Mouse (Mus musculus): Measurements from ENCODE around the gene Anxa2. TPM values are rescaled to one million over a fixed set of nuclear protein-coding genes. Genes with fewer than 3 reads are reported as not detected.

Anxa2 gene
- total RNA-seq, 2 experiments from 2014 or later = 142 to 185 TPM

DNA sequence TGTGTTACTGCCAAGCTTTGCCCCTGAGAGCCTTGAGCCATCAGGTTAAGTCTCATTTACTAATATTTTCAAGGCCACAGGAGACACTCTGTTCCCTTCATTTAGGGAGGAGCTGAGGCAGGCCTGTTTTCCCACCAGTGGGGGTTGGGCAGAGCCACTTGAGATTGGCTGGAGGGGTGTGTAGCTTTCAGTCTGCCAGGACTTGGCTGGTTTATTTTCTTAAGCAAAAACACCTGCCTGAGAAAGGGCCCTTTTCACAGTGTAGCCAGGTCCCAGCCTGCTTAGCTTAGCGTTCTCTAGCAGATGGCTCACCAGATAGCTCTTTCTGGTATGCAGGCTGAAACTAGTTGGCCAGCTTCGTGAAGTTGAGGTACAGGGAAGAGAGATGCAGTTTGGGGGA is 5.6 kb downstream of the Anxa2 start:
- DNase-seq = peak; percentile 46

DNA sequence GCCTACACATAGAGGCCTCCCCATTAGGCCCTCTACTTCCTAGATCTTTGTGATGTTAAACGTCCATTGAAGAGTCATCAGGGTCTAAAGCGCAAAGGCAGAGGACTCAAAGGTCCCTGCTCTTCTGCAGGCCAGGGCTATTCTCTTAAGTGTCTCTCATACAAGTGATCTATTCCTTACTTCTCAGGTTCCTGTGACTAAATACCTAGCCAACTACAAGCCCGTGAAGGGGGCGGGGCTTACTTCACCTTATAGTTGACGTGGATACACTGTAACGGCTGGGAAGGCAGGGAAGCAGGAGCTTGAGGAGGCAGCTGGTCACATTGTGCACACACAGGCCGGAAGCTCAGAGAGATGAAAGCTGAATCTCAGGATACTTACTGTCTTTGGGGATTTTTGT is 6.5 kb downstream of the Anxa2 start:
- DNase-seq = no peak

DNA sequence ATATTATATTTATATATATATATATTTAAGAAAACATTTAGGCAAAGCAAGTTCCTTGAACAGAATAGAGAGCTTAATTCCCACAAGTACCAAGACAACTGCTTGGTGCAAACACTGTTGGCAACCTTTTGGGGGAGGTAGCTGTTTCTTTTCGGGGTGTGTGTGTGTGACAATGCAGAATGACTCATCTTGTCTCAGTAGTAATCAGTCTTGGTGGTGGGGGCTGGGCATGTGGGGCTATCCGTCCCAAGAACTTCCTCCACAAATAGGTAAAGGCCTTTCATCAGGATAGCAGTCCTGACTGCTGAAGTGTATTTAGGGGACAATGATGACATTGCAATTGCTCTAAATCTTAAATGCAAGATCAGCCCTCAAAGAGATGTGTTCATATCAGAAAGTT is 9.6 kb downstream of the Anxa2 start:
- DNase-seq = no peak

DNA sequence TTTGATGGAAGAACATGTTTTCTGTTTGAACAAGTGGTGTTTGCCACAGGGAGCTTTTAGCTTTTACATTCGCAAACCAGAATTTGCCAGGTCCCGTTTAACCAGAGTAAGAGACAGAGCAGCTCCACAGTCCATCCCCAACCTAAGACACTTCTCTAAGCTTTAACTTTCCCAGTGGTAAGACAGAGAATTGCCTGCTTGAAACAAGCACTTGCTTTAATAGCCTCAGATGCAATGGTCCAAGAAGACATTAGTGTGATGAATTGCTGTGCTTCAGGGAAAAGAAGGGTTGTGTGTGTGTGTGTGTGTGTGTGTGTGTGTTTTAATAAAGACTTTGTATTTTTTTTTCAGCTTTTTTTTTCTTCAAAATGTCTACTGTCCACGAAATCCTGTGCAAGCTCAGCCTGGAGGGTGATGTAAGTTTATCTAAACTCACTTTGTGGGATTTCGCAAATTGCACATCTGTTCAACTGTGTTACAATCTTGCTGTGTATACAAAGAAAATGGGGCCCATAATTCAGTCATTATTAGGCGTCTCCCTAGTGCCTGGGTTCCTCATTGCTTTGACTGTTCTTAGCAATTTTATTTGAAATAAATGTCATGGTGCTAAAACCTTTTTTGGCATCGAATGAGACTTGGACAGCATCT is 10.8 kb downstream of the Anxa2 start:
- no peak for DNase-seq

DNA sequence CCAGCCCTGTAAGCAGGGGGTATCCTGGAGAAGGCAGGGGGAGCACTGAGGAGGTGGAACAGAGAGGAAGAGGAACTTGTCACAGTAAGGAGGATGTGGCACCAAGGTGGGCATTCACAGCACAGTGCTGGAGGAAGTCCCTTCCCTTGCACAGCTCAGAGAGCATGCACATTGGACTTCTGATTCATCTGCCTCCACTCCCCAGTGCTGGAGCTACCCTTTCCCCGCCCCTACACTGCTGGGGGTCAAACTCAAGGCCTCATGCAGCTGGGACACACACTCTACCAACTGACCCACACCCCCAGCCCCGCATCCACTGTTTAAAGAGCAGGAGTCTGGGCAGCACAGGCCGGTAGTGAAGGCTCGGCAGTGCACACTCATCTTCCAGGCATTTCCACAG is 12.7 kb downstream of the Anxa2 start:
- DNase-seq = no peak

- DNase-seq = no peak
These were observed 14.0 kb downstream of the Anxa2 start for GRCm38 (mm10) chr9:69467310-69467939.

DNA sequence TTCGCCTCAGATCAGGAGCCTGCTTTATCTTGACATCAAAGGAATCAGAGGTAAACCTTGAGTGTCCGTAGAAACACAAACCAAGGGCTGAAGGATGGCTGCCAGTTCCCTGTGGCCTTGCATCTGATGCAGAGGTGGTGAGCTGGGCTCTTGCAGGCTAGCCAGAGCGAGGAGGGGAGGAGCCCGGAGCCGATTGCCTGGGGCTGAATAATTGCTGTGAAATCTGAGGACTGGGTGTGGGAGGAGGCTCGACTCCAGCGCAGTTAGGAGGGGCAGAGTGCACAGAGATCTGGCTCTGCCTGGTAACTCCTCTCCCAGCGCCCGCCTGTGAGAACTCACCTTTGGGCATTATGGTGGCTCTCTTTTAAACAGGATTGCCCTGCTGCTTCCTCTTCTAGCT is 15.6 kb downstream of the Anxa2 start:
- DNase-seq = peak; percentile 31

GRCm38 (mm10) chr9:69470362-69470761 is 16.9 kb downstream of the Anxa2 start:
- DNase-seq = no peak

DNA sequence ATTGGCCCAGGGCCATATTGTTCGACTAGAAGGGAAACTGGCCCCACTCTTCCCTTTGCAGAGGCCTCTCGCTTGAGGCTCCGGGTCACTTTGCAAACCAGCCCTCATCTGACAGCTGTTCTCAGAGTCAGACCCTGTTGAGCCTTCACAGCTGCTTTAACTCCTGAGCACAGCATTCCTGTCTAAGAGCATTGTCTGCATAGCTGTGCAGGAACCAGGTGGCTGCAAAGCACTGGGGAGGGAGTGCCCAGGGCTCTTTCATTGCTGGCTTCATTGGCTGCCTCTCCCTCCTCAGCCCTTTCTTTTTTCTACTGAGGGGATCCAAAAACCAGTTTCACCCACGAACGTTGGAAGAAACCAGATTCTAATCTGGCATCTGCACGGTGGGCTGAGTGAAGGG is 17.5 kb downstream of the Anxa2 start:
- no peak for DNase-seq

DNA sequence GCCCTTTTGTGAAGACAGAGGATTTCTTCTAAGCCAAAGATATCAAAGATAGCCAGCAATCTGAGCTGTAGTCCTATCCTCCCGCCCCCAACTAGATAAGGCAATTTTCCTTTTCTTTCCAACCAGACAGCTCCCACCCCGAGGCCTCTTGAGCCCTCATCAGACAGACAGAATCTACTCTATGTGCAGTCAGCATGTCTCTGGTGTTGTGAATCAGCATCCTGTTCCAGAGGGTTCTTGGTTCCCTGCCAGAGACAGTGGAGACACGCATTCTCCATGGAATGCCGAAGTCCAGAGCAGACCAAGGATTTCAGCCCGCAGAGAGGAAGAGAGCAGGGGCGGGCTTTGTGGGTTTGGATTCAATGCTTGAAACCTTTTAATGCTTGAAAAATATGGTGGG is 19.3 kb downstream of the Anxa2 start:
- DNase-seq = peak; percentile 64

DNA sequence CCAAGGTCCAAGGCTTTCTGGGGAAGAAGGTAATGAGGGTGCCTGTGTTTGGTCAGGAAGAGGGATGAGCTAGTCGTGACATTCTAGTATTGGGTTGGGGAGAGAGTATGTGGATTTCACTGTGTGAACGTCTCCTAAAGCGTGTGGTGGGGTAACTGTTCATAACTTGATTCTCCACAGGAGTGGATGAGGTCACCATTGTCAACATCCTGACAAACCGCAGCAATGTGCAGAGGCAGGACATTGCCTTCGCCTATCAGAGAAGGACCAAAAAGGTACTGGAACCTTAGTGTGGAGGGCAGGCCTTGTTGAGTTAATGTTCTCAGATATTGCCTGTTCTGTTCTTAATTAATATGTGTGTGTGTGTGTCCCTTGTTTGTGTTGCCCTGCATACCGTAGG is 22.5 kb downstream of the Anxa2 start:
- no peak for DNase-seq

- DNase-seq = no peak
These were observed 23.9 kb downstream of the Anxa2 start for GRCm38 (mm10) chr9:69477195-69477823.

DNA sequence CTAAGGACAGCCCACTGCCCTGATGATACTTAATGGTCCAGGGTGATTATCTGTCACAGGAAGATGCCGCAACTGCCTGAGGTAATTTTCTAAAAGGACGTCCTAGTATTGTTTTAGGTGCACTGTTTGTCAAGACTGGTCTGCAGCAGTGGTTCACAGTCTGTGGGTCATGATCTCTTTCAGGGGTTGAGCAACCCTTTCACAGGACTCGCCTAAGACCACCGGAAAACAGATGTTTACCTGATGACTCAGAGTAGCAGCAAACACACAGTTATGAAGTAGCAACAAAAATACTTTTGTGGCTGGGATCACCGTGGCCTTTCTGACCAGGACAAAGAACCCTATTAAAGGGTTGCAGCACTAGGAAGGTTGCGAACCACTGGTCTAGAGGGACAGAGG is 24.4 kb downstream of the Anxa2 start:
- no peak for DNase-seq

DNA sequence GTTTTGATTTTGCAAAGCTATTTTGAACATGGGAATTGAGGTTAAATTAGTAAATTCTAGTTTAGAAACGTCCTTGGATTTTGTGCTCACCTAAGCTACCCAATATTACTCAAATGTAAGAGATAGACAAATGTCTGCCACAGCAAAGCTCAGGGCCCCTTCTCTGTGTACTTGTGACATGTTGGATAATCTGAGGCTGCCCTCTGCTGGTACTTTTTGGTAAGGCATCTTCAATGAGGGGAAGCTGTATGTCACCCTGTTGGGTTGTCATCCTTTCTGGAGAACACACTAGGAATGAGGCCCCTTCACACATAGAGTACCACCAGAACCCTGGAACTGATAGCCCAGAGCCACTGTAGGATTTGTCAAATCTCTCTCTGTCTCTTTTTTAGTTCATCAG is 26.9 kb downstream of the Anxa2 start:
- peak; percentile 81 for DNase-seq

DNA sequence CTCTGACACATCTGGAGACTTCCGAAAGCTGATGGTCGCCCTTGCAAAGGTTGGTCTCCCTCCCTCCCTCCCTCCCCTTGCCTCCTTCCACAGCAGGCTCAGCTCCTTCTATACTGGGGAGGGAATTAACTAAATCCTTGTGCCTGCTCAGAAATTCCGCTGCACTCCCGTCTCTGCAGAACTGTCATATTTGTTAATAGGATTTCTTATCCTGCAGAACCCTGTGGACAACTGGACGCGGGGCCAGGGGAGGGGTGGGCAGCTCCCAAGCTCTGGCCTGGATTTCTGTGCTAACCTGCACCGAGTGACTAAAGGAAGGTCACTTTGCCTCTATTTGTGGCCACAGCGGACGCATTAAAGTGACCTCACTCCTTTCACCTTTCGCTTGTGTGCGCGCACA is 30.4 kb downstream of the Anxa2 start:
- DNase-seq = no peak

- DNase-seq = no peak
These were observed 32.7 kb downstream of the Anxa2 start for GRCm38 (mm10) chr9:69486140-69486539.

GRCm38 (mm10) chr9:69488510-69488909 is 35.1 kb downstream of the Anxa2 start:
- no peak for DNase-seq

- no peak for DNase-seq
These were observed 35.6 kb downstream of the Anxa2 start for GRCm38 (mm10) chr9:69488972-69489371.

GRCm38 (mm10) chr9:69492809-69493208 is 39.4 kb downstream of the Anxa2 start:
- no peak for DNase-seq

- DNase-seq = peak; percentile 75
These were observed 49.1 kb downstream of the Anxa2 start for GRCm38 (mm10) chr9:69502504-69502903.

DNA sequence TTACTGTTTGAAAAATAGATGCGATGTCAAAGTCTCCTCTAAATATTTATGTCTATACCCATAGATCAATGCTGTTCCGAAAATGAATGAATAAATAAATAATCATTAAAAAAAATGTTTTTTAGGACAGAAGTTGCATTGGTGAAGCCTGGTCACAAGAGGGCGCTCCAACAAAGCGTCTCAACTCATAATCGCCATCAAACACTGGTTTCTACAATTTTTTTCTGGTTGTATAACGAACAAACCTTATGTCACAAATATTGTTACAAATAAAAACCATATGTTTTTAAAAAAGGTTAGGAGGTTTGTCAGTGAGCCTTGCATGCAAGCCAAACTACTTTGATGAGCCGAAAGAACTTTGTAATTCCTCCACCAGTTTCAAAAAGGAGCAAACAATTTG is 52.2 kb downstream of the Anxa2 start:
- DNase-seq = peak; percentile 57

- DNase-seq = no peak
These were observed 53.8 kb downstream of the Anxa2 start for GRCm38 (mm10) chr9:69507206-69507605.

DNA sequence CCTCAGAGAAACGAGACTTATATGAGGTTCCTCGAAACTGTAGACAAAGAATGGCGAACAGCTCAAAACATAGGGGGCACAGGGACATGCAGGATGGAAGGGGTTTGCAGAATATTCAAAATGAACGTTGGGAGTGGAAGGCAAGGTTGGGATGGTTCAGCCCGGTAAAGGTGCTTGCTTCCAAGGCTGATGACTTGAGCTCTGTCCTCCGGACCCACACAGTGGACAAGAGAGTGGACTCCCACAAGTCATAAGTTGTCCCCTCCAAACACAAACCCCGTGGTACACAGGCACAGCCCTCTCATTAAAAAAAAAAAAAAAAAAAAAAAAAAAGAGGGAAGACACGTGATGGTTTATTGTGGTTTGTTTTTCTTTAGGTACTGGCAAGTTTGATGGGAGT is 54.6 kb downstream of the Anxa2 start:
- DNase-seq = no peak

Measured in gastrocnemius, postnatal 10 days (tissue).